24 mouse cellular contexts compared by ENCODE assay signal in genomic region chr16:87129021-87129420, GRCm38 (mm10).
DNase-seq lines count a peak whose midpoint lies in the region; ATAC-seq and TF ChIP-seq lines count a peak whose summit lies in the region.
"Had no signal": no experiment of that assay in that cellular context is flagged by ENCODE, and none has a peak within 500 bp of the region (broad histone marks: within the 10 kb centered on the region; RNA-seq: fewer than 3 reads in every experiment).

No protein-coding gene starts in this region.

- no peak overlapping the region for H3K9ac ChIP-seq in embryonic facial prominence, embryonic 14.5 days (ENCODE audit: low read depth, low read length)
- H3K9ac ChIP-seq in heart, adult 2 months (ENCODE audit: low read depth, low read length), result no peak overlapping the region
- H3K9ac ChIP-seq in heart, embryonic 12.5 days, result no peak overlapping the region
- H3K9ac ChIP-seq in hindbrain, postnatal 0 days (replicated peaks; ENCODE audit: low read length), result no peak overlapping the region
- H3K9ac ChIP-seq in lung, postnatal 0 days (replicated peaks; ENCODE audit: low read depth), result no peak overlapping the region
- H3K9ac ChIP-seq: embryonic facial prominence, embryonic 13.5 days; hindbrain, embryonic 15.5 days; limb, embryonic 15.5 days; liver, embryonic 14.5 days; lung, embryonic 14.5 days; midbrain, embryonic 12.5 days; neural tube, embryonic 15.5 days; stomach, embryonic 15.5 days had no signal

- intact Hi-C loops in heart, adult 2 months (cut with DNase I), result loop anchor here (10.0 kb wide), 3 partner anchors 364 to 1324 kb away; partner anchors contain the start of gene Adamts1

- no peaks in the 10 kb centered on the region for H3K27me3 ChIP-seq in embryonic facial prominence, embryonic 14.5 days (replicated peaks; ENCODE audit: control insufficient read depth, insufficient read depth, low read length)
- no peaks in the 10 kb centered on the region for H3K27me3 ChIP-seq in embryonic facial prominence, embryonic 10.5 days (replicated peaks; ENCODE audit: low read depth, poor library complexity, severe bottlenecking)
- no peaks in the 10 kb centered on the region for H3K27me3 ChIP-seq in heart, adult 2 months (ENCODE audit: control insufficient read depth, insufficient read depth, low read length)
- no peaks in the 10 kb centered on the region for H3K27me3 ChIP-seq in heart, embryonic 12.5 days (replicated peaks)
- H3K27me3 ChIP-seq in hindbrain, postnatal 0 days (ENCODE audit: insufficient read depth, low read length), result no peaks in the 10 kb centered on the region
- H3K27me3 ChIP-seq in hindbrain, embryonic 10.5 days (ENCODE audit: insufficient read depth, poor library complexity, severe bottlenecking), result no peaks in the 10 kb centered on the region
- no peaks in the 10 kb centered on the region for H3K27me3 ChIP-seq in lung, postnatal 0 days (replicated peaks; ENCODE audit: insufficient read depth, low read length)
- H3K27me3 ChIP-seq: embryonic facial prominence, embryonic 13.5 days; hindbrain, embryonic 15.5 days; limb, embryonic 15.5 days; midbrain, embryonic 12.5 days; neural tube, embryonic 15.5 days; stomach, embryonic 15.5 days had no signal

- no peak for TF ChIP-seq EP300 in heart, adult 2 months (IDR thresholded peaks at IDR 0.05; ENCODE audit: insufficient read depth, low read depth, low read length)
- no peak for TF ChIP-seq EP300 in lung, postnatal 0 days (IDR thresholded peaks at IDR 0.05)

- TF ChIP-seq POLR2A in heart, adult 2 months (IDR thresholded peaks at IDR 0.05; ENCODE audit: insufficient read depth, low read depth, low read length), result no peak

- H3K36me3 ChIP-seq in embryonic facial prominence, embryonic 14.5 days (ENCODE audit: control insufficient read depth, insufficient read depth, low read length), result no peaks in the 10 kb centered on the region
- H3K36me3 ChIP-seq in embryonic facial prominence, embryonic 10.5 days (replicated peaks), result no peaks in the 10 kb centered on the region
- H3K36me3 ChIP-seq in heart, adult 2 months (ENCODE audit: control insufficient read depth, insufficient read depth, low read length), result no peaks in the 10 kb centered on the region
- H3K36me3 ChIP-seq in heart, embryonic 12.5 days, result no peaks in the 10 kb centered on the region
- no peaks in the 10 kb centered on the region for H3K36me3 ChIP-seq in hindbrain, postnatal 0 days (ENCODE audit: insufficient read depth, low read length)
- no peaks in the 10 kb centered on the region for H3K36me3 ChIP-seq in hindbrain, embryonic 10.5 days
- H3K36me3 ChIP-seq in lung, postnatal 0 days (ENCODE audit: insufficient read depth, low read length), result no peaks in the 10 kb centered on the region
- H3K36me3 ChIP-seq: embryonic facial prominence, embryonic 13.5 days; hindbrain, embryonic 15.5 days; limb, embryonic 15.5 days; midbrain, embryonic 12.5 days; neural tube, embryonic 15.5 days; stomach, embryonic 15.5 days had no signal

- no peak for TF ChIP-seq CTCF in heart, adult 2 months (IDR thresholded peaks at IDR 0.05)
- no peak for TF ChIP-seq CTCF in hindbrain, postnatal 0 days (IDR thresholded peaks at IDR 0.05; ENCODE audit: low read depth)
- no peak for TF ChIP-seq CTCF in lung, postnatal 0 days (IDR thresholded peaks at IDR 0.05)

- peak overlapping the region; percentile 48; the same call in 1 of the 2 replicates for H3K27ac ChIP-seq in embryonic facial prominence, embryonic 14.5 days (replicated peaks; ENCODE audit: low read depth, low read length)
- H3K27ac ChIP-seq in embryonic facial prominence, embryonic 10.5 days (replicated peaks), result no peak overlapping the region
- H3K27ac ChIP-seq in heart, adult 2 months, result peak overlapping the region; percentile 54
- H3K27ac ChIP-seq in heart, embryonic 12.5 days (ENCODE audit: poor library complexity, severe bottlenecking), result no peak overlapping the region
- no peak overlapping the region for H3K27ac ChIP-seq in hindbrain, postnatal 0 days
- no peak overlapping the region for H3K27ac ChIP-seq in hindbrain, embryonic 10.5 days
- H3K27ac ChIP-seq in lung, postnatal 0 days (ENCODE audit: low read length), result peak overlapping the region; percentile 63; the same call in 1 of the 2 replicates
- H3K27ac ChIP-seq: embryonic facial prominence, embryonic 13.5 days; liver, embryonic 14.5 days; midbrain, embryonic 12.5 days; neural tube, embryonic 15.5 days; stomach, embryonic 15.5 days had no signal

- no peak overlapping the region for H3K4me2 ChIP-seq in embryonic facial prominence, embryonic 14.5 days (ENCODE audit: low read depth, low read length)
- H3K4me2 ChIP-seq in heart, embryonic 12.5 days, result no peak overlapping the region
- H3K4me2 ChIP-seq in hindbrain, postnatal 0 days (ENCODE audit: low read depth, low read length), result peak overlapping the region; percentile 38; the same call in 1 of the 2 replicates
- H3K4me2 ChIP-seq in lung, postnatal 0 days (replicated peaks; ENCODE audit: low read depth, low read length), result no peak overlapping the region
- H3K4me2 ChIP-seq: embryonic facial prominence, embryonic 13.5 days; midbrain, embryonic 12.5 days; stomach, embryonic 15.5 days had no signal

- 86% methylated on average over 3 of the region's 3 CpGs for WGBS in embryonic facial prominence, embryonic 14.5 days
- WGBS in embryonic facial prominence, embryonic 10.5 days, result 95% methylated on average over 3 of the region's 3 CpGs
- 98% methylated on average over 3 of the region's 3 CpGs for WGBS in heart, adult 2 months
- 93% methylated on average over 3 of the region's 3 CpGs for WGBS in heart, embryonic 12.5 days
- 88% methylated on average over 3 of the region's 3 CpGs for WGBS in hindbrain, postnatal 0 days
- 94% methylated on average over 3 of the region's 3 CpGs for WGBS in hindbrain, embryonic 10.5 days
- WGBS in lung, postnatal 0 days, result 92% methylated on average over 3 of the region's 3 CpGs

- no peak for DNase-seq in embryonic facial prominence, embryonic 14.5 days (ENCODE audit: low spot score)
- DNase-seq in embryonic facial prominence, embryonic 10.5 days (ENCODE audit: low spot score), result no peak
- no peak for DNase-seq in heart, adult 2 months
- DNase-seq in hindbrain, postnatal 0 days (ENCODE audit: low spot score), result no peak
- DNase-seq in hindbrain, embryonic 10.5 days (ENCODE audit: low spot score), result no peak
- DNase-seq in lung, postnatal 0 days (ENCODE audit: low spot score), result no peak
- DNase-seq in lung, postnatal 4 days, result no peak
- DNase-seq: cerebellum, adult 11-12 months; gastrocnemius, postnatal 14 days; heart, adult 11 months; kidney, adult 9 months; kidney, postnatal 14 days; left cerebral cortex, postnatal 4 days; lung, embryonic 14.5 days; thymus, adult 18-20 months; thymus, postnatal 36 days had no signal

- 0 out of 2 replicates have a peak, but pooled peaks cover 8% of the 10 kb centered on the region for H3K4me1 ChIP-seq in embryonic facial prominence, embryonic 14.5 days (ENCODE audit: control insufficient read depth, insufficient read depth, low read length)
- no peaks in the 10 kb centered on the region for H3K4me1 ChIP-seq in embryonic facial prominence, embryonic 10.5 days
- H3K4me1 ChIP-seq in heart, adult 2 months (ENCODE audit: control insufficient read depth, insufficient read depth, low read length), result peaks cover 2% of the 10 kb centered on the region
- H3K4me1 ChIP-seq in heart, embryonic 12.5 days (replicated peaks), result peaks cover 4% of the 10 kb centered on the region; the same call in 1 of the 2 replicates
- H3K4me1 ChIP-seq in hindbrain, postnatal 0 days (ENCODE audit: insufficient read depth, low read length), result no peaks in the 10 kb centered on the region
- no peaks in the 10 kb centered on the region for H3K4me1 ChIP-seq in hindbrain, embryonic 10.5 days (replicated peaks)
- H3K4me1 ChIP-seq in lung, postnatal 0 days (ENCODE audit: insufficient read depth, low read depth, low read length), result no peaks in the 10 kb centered on the region
- H3K4me1 ChIP-seq: hindbrain, embryonic 15.5 days; limb, embryonic 15.5 days; midbrain, embryonic 12.5 days; neural tube, embryonic 15.5 days; stomach, embryonic 15.5 days had no signal

- no peak overlapping the region for H3K4me3 ChIP-seq in embryonic facial prominence, embryonic 14.5 days (ENCODE audit: low read depth, low read length)
- H3K4me3 ChIP-seq in embryonic facial prominence, embryonic 10.5 days, result no peak overlapping the region
- no peak overlapping the region for H3K4me3 ChIP-seq in heart, adult 2 months
- H3K4me3 ChIP-seq in heart, embryonic 12.5 days, result no peak overlapping the region
- no peak overlapping the region for H3K4me3 ChIP-seq in hindbrain, postnatal 0 days (ENCODE audit: low read length)
- H3K4me3 ChIP-seq in hindbrain, embryonic 10.5 days, result no peak overlapping the region
- H3K4me3 ChIP-seq in lung, postnatal 0 days (ENCODE audit: low read depth, low read length), result no peak overlapping the region
- H3K4me3 ChIP-seq: embryonic facial prominence, embryonic 13.5 days; limb, embryonic 15.5 days; midbrain, embryonic 12.5 days; neural tube, embryonic 15.5 days; stomach, embryonic 15.5 days had no signal

- H3K79me2 ChIP-seq in heart, adult 2 months (replicated peaks; ENCODE audit: control insufficient read depth, insufficient read depth, low read length), result no peaks in the 10 kb centered on the region

- ATAC-seq in embryonic facial prominence, embryonic 14.5 days (ENCODE audit: low read depth), result no peak
- no peak for ATAC-seq in heart, embryonic 12.5 days (ENCODE audit: insufficient number of reproducible peaks, low FRiP score)
- ATAC-seq in hindbrain, postnatal 0 days, result no peak
- ATAC-seq in lung, postnatal 0 days, result no peak

- H3K9me3 ChIP-seq in embryonic facial prominence, embryonic 14.5 days (ENCODE audit: control insufficient read depth, low read length), result no peaks in the 10 kb centered on the region
- H3K9me3 ChIP-seq in embryonic facial prominence, embryonic 10.5 days, result no peaks in the 10 kb centered on the region
- no peaks in the 10 kb centered on the region for H3K9me3 ChIP-seq in heart, embryonic 12.5 days (replicated peaks)
- H3K9me3 ChIP-seq in hindbrain, postnatal 0 days (ENCODE audit: low read length), result no peaks in the 10 kb centered on the region
- H3K9me3 ChIP-seq in hindbrain, embryonic 10.5 days, result no peaks in the 10 kb centered on the region
- H3K9me3 ChIP-seq in lung, postnatal 0 days (ENCODE audit: low read length), result no peaks in the 10 kb centered on the region
- H3K9me3 ChIP-seq: embryonic facial prominence, embryonic 13.5 days; hindbrain, embryonic 15.5 days; limb, embryonic 15.5 days; midbrain, embryonic 12.5 days; neural tube, embryonic 15.5 days; stomach, embryonic 15.5 days had no signal

Comparison
In these comparisons a context has a peak if more than half of its experiments do, and no peak if none do; other contexts are left out.
1. H3K27ac ChIP-seq: peak in embryonic facial prominence, embryonic 14.5 days (single experiment), heart, adult 2 months (single experiment) and lung, postnatal 0 days (single experiment); none in embryonic facial prominence, embryonic 10.5 days (single experiment), heart, embryonic 12.5 days (single experiment), hindbrain, postnatal 0 days (single experiment) and hindbrain, embryonic 10.5 days (single experiment).